Mouse (Mus musculus): ENCODE results near the gene F5.

DNA sequence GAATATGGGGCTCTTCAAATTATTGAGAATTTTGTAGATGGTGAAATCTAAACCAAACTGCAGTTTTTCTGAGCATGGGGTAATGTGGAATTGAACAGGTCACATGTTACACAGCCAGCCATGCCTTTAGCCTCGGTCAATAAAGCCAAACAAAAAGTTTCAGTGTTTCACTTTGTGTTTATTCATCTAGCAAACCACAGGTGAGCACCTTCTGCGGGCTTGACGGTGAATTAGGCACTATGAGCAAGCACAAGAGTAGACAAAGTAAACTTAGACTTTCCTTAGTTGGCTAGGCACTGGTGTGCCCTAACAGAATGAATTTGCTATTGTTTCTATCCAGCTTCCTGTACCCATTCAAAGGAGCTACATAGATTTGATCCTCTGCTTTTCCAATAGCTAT is 3.3 kb downstream of the F5 start:
- no peak for TF ChIP-seq CTCF (IDR thresholded peaks at IDR 0.05; ENCODE audit: borderline replicate concordance, insufficient read depth, low read length)
- no peak for TF ChIP-seq POLR2A (IDR thresholded peaks at IDR 0.05; ENCODE audit: low read depth, low read length)
